Mouse (Mus musculus) embryonic fibroblast, embryonic 13.5 days (primary cell): ENCODE results near the gene Rpl39. TPM values are rescaled to one million over a fixed set of nuclear protein-coding genes. Genes with fewer than 3 reads are reported as not detected.
A peak's percentile ranks its signal among the peaks of the same experiment; 100 is the strongest.

Experiments
- H3K27ac ChIP-seq: 2 replicates; pipeline ENCODE4 v1.5.1; 2012; ENCODE audit warnings: low read length, control low read depth, inconsistent platforms; ENCODE audit not compliant: insufficient read depth
- H3K4me1 ChIP-seq: 2 replicates; pipeline ENCODE4 v1.6.1; 2011; ENCODE audit warnings: low read length; ENCODE audit not compliant: control insufficient read depth, insufficient read depth
- H3K4me3 ChIP-seq: 2 replicates; pipeline ENCODE4 v1.5.1; 2011; ENCODE audit warnings: mild to moderate bottlenecking, control low read depth, low read length; ENCODE audit not compliant: insufficient read depth
- CTCF ChIP-seq: IDR thresholded peaks from 2 replicates; pipeline ENCODE4 v1.5.1; 2011; ENCODE audit warnings: mild to moderate bottlenecking, control low read depth, low read length, moderate library complexity, borderline replicate concordance; ENCODE audit not compliant: insufficient read depth
- POLR2A ChIP-seq: IDR thresholded peaks from 2 replicates; pipeline ENCODE4 v1.6.1; 2011; ENCODE audit warnings: low read depth, mild to moderate bottlenecking, control low read depth, low read length, moderate library complexity
- polyA plus RNA-seq: library from polyadenylated mRNA; stranded (reverse); fragments of >200 nt; gene quantifications from 2 replicates; pipeline ENCODE4 v1.2.4, GENCODE M21; 2011; ENCODE audit warnings: low read depth; ENCODE audit not compliant: missing spikeins, insufficient read length

Rpl39 gene
- polyA plus RNA-seq, 1 experiment: 1,325 TPM

DNA sequence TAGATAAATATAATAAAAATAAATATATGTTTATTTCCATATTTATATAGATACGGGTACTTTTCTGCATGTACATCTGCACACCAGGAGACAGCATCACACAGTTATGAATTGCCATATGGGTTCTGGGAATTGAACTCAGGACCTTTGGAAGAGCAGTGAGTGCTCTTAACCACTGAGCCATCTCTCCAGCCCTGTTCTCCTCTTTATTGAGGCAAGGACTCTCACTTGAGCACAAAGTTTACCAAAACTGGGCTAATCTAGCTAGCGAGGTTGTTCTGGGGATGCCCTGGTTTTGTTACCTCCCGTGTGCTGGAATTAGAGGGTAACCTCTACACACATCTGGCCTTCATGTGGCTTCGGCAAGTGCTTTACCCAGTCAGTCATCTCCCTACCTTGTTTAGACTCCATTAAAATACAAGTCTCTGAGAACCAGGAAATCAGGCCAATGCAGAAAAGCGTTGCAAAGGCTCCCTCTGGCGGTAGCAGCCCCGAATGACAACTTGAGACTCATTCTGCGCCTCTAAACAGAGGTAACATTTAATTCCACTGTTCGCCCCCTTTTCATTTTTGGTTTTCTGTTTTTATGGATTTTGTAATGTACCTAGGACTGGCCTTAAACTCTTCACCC lies 10.8 kb downstream of the Rpl39 start:
- H3K27ac ChIP-seq: no peak overlapping the region
- no peak for TF ChIP-seq POLR2A
- peak; percentile 35; the same call in 1 of the 2 replicates for TF ChIP-seq CTCF

DNA sequence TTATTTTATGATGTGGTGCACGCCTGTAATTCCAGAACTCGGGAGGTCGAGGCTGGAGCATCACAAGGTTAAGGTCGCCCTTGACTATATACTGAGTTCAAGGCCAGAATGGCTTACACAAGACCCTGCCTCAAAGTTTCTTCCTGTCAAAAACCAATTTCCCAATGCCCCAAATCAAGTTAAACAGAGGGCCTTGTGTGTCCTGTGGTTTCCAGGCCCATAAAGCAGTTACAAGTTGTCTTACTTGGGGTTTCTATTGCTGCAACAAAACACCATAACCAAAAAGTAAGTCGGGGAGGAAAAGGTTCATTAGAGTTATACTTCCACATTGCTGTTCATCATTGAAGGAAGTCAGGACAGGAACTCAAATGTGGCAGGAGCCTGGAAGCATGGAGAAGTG lies 16.4 kb downstream of the Rpl39 start:
- TF ChIP-seq POLR2A (no peak), CTCF (no peak)
- Histone ChIP-seq H3K4me1 (0 out of 2 replicates have a peak, but pooled peaks cover 2% of the 10 kb centered on the region), H3K4me3 (no peak overlapping the region), H3K27ac (no peak overlapping the region)

More for the DNA sequence above, 10.8 kb downstream of the Rpl39 start:
- H3K4me3 ChIP-seq: no peak overlapping the region
- 0 out of 2 replicates have a peak, but pooled peaks cover 2% of the 10 kb centered on the region for H3K4me1 ChIP-seq

DNA sequence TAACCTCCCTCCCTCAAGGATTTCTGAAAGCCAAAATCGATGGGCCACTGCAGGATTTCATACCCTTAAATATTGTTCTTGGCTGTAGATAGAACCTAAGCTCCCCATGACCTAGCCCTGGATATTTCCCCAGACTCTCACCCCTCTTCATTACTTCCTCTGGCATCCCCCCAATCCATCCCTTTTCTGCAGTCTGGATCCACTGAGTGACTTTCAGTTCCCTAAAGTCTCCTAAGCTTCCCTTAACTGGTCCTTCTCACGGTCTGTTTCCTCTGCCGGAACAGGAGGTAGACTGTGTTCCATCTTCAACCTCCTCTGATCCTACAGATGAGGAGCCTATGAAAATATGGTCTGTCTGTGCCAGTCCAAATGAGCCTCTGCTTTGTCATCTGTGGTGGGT lies 17.9 kb downstream of the Rpl39 start:
- 0 out of 2 replicates have a peak, but pooled peaks cover 2% of the 10 kb centered on the region for H3K4me1 ChIP-seq
- no peak for TF ChIP-seq CTCF
- no peak for TF ChIP-seq POLR2A
- H3K4me3 ChIP-seq: no peak overlapping the region
- no peak overlapping the region for H3K27ac ChIP-seq

DNA sequence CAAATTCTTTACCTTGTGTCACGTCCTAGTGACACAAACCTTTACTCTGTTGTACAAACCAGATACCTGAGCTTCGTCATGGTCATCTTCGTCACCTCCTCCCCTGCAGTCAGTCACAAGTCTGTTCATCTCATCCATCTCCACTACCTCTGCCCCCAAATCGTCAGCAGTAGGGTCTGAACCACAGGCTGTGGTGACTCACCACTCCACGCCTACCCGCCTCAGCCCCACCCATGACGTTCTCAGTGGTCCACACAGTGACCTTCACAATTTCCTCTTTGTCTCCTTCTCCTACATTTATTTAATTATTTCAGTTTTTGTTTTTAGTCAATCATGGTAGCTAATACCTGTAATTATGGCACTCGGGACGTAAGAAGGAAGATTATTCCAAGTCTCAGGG lies 21.3 kb downstream of the Rpl39 start:
- Histone ChIP-seq H3K4me1 (no peaks in the 10 kb centered on the region), H3K4me3 (no peak overlapping the region), H3K27ac (no peak overlapping the region)
- TF ChIP-seq CTCF (no peak), POLR2A (no peak)

DNA sequence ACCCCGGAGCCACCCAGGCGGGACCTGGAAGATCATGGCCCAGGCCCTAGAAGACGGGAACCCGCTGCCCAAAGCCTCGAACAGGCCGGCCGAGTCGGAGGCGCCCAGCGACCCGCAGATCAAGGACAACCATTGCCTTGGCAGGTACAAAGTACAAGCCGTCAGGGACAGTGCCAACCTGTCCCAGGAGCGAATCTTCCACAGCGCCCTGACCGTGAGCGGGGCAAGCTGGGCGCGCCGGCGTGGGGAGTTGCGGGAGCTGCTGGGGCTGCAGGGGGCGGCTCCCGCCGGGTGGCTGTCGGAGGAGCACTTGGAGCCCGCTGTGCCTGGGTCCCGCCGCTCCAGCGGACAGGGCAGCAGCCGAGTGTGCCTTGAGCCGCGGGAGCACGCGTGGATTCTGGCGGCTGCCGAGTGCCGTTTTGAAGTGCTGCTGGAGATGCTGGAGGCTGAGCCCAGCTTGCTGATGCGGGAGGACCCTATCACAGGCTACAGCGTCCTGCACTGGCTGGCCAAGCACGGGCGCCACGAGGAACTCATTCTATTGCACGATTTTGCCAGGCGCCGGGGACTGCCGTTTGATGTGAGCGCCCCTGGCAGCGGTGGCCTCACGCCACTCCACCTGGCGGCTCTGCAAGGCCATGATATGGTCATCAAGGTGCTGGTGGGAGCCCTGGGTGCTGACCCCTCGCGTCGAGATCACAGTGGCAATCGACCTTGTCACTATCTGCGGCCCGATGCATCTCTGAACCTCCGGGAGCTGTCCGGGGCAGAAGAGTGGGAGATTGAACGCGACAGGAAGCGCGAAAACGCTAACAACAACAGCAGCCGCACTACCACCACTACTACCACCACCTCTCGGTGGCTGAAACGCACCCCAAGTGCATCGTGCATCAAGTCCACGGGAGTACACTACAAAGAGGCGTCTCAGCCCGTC lies 36.0 kb downstream of the Rpl39 start:
- TF ChIP-seq POLR2A: no peak
- TF ChIP-seq CTCF: no peak
- Histone ChIP-seq H3K4me3 (peak overlapping the region; percentile 16; the same call in 1 of the 2 replicates), H3K4me1 (no peaks in the 10 kb centered on the region; the same call in none of the 2 replicates), H3K27ac (no peak overlapping the region)

DNA sequence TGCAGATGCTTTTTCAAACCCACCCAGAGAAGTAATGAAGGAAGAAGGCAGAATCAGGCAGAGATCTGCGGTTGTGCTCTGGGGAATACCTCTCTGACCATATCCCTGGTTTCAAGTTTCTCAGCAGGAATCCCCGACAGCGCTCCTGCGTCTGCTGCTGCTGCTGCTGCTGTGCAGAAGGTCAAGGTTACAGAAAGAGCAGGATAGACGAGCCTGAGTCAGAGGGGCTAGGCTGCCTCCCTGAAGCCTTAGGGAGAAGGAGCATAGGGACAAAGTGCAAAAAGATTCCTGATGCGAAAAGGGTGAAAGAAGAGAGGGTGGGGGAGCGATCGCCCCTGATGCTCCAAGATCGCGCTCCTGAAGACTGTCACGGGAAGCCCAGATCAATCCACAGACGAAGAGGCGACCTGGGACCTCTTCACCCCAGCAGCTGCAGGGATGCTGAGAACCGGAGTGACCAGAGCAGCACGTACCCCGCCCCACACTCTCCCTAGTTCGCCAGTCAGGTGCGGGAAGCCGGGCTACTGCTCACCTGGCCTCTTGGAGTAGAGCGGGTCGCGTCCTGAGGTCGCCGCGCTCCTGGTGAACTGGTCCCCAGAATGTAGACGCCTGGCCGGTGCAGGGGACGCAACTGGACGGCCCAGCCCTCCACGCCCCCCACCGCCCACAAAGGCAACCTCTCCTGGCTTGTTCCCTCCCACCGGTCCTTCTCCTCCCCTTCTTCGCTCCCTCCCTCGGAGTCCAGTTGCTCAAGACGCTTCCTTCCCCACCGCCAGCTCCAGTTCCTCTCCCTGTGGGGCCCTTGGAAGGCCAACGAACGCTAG lies 36.9 kb downstream of the Rpl39 start, which contains the start of gene Sowahd:
Gene Sowahd, plus strand, starts transcription at position 780 of the 824 bp plus-strand sequence.
- H3K4me1 ChIP-seq: no peaks in the 10 kb centered on the region; the same call in none of the 2 replicates
- peak within 1 kb of the TSS; percentile 16; the same call in 1 of the 2 replicates for H3K4me3 ChIP-seq
- no peak within 1 kb of the TSS for H3K27ac ChIP-seq
- TF ChIP-seq POLR2A: no peak
- TF ChIP-seq CTCF: no peak

DNA sequence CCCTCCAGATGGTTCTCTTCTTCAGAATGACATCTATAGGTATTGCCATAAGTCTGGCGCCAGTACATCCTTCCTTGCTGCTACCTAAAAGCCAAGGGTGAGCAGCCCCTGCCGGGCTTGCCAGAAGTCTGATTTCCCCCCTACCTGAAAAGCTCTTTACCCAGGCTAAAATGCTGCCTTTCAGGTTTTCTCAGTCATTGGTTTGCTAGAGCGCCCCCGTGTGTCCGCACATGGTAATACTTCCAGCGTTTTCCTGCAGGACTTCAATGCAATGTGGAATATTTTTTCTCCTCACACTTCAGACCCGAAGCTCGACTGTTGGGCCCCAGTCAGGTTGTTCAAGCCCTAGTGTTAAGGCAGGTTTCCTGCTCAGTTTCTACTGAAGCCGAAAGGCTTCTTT lies 42.5 kb downstream of the Rpl39 start:
- H3K4me3 ChIP-seq: no peak overlapping the region
- TF ChIP-seq CTCF: no peak; the same call in 1 of the 2 replicates
- TF ChIP-seq POLR2A: no peak
- no peaks in the 10 kb centered on the region for H3K4me1 ChIP-seq
- H3K27ac ChIP-seq: no peak overlapping the region

Other genes starting within 250 kb of the Rpl39 start
- 60.2 and 65.7 TPM in 2 replicates for gene Ube2a, start 211.5 kb downstream of the Rpl39 start, polyA plus RNA-seq
- 43.8 and 52.9 TPM in 2 replicates for gene C330007P06Rik, start 211.3 kb downstream of the Rpl39 start, polyA plus RNA-seq
- gene Nkrf, start 182.5 kb downstream of the Rpl39 start, polyA plus RNA-seq: 6.6 and 8.0 TPM in 2 replicates
- 18.8 and 29.6 TPM in 2 replicates for gene Sept6, start 93.6 kb downstream of the Rpl39 start, polyA plus RNA-seq
- not detected in 2 replicates for gene Sowahd, start 36.6 kb downstream of the Rpl39 start, polyA plus RNA-seq
- gene Upf3b, start 24.9 kb upstream of the Rpl39 start, polyA plus RNA-seq: 20.9 and 23.9 TPM in 2 replicates
- gene Nkap, start 41.4 kb upstream of the Rpl39 start, polyA plus RNA-seq: 13.0 and 17.8 TPM in 2 replicates
- not detected in 2 replicates for gene Akap14, start 83.4 kb upstream of the Rpl39 start, polyA plus RNA-seq
- gene Ndufa1, start 105.8 kb upstream of the Rpl39 start, polyA plus RNA-seq: 118 and 124 TPM in 2 replicates
- 3.1 and 4.1 TPM in 2 replicates for gene Rnf113a1, start 105.8 kb upstream of the Rpl39 start, polyA plus RNA-seq
- not detected in 2 replicates for gene Gm9, start 125.6 kb upstream of the Rpl39 start, polyA plus RNA-seq
- gene Rhox1, start 136.9 kb upstream of the Rpl39 start, polyA plus RNA-seq: not detected in 2 replicates
- gene Rhox2a, start 159.6 kb upstream of the Rpl39 start, polyA plus RNA-seq: not detected in 2 replicates
- not detected in 2 replicates for gene Rhox3a, start 164.5 kb upstream of the Rpl39 start, polyA plus RNA-seq
- gene Rhox4a, start 179.9 kb upstream of the Rpl39 start, polyA plus RNA-seq: not detected in 2 replicates